Mouse (Mus musculus): Measurements from ENCODE around the gene Uck1. TPM values are rescaled to one million over a fixed set of nuclear protein-coding genes. Genes with fewer than 3 reads are reported as not detected.
A peak's percentile ranks its signal among the peaks of the same experiment; 100 is the strongest.

Uck1 gene
- total and polyA plus RNA-seq, 2 experiments from 2014 or later: 32.1 to 55.1 TPM

- DNase-seq (ENCODE audit: low spot score) (no peak), ATAC-seq (ENCODE audit: insufficient read depth, low read depth) (no peak)
- peaks cover 7% of the 10 kb centered on the region for H3K4me1 ChIP-seq (ENCODE audit: control insufficient read depth, insufficient read depth)
- H3K27ac ChIP-seq (ENCODE audit: low read depth): no peak overlapping the region; the same call in 1 of the 2 replicates
- no peaks in the 10 kb centered on the region for H3K9me3 ChIP-seq (replicated peaks; ENCODE audit: control insufficient read depth, low read length)
- peak overlapping the region; percentile 86 for H3K4me2 ChIP-seq (ENCODE audit: low read depth, low read length)
- 49% methylated on average over 6 of the region's 6 CpGs for WGBS
- no peak for TF ChIP-seq EP300 (IDR thresholded peaks at IDR 0.05; ENCODE audit: low read depth)
- TF ChIP-seq CTCF (IDR thresholded peaks at IDR 0.05; ENCODE audit: low read depth): no peak
- H3K36me3 ChIP-seq (replicated peaks; ENCODE audit: control insufficient read depth, insufficient read depth, low read length): peaks cover 33% of the 10 kb centered on the region
- peak overlapping the region; percentile 81 for H3K9ac ChIP-seq (replicated peaks; ENCODE audit: low read depth, low read length)
- H3K27me3 ChIP-seq (ENCODE audit: control insufficient read depth, insufficient read depth, low read length): no peaks in the 10 kb centered on the region
- peak overlapping the region; percentile 95 for H3K4me3 ChIP-seq (ENCODE audit: low read depth, low read length)
Measured at GRCm38 (mm10) chr2:32258887-32259533, 949 bp downstream of the Uck1 start.

- Histone ChIP-seq H3K4me3 (ENCODE audit: low read depth, low read length) (no peak overlapping the region), H3K4me2 (ENCODE audit: low read depth, low read length) (no peak overlapping the region), H3K9ac (replicated peaks; ENCODE audit: low read depth, low read length) (no peak overlapping the region), H3K9me3 (replicated peaks; ENCODE audit: control insufficient read depth, low read length) (no peaks in the 10 kb centered on the region), H3K36me3 (replicated peaks; ENCODE audit: control insufficient read depth, insufficient read depth, low read length) (peaks cover 51% of the 10 kb centered on the region), H3K27ac (ENCODE audit: low read depth) (no peak overlapping the region), H3K4me1 (ENCODE audit: control insufficient read depth, insufficient read depth) (peaks cover 7% of the 10 kb centered on the region), H3K27me3 (ENCODE audit: control insufficient read depth, insufficient read depth, low read length) (no peaks in the 10 kb centered on the region)
- TF ChIP-seq EP300 (IDR thresholded peaks at IDR 0.05; ENCODE audit: low read depth) (no peak), CTCF (IDR thresholded peaks at IDR 0.05; ENCODE audit: low read depth) (no peak)
- DNase-seq (ENCODE audit: low spot score) (no peak), ATAC-seq (ENCODE audit: insufficient read depth, low read depth) (no peak)
- 90% methylated on average over 11 of the region's 11 CpGs for WGBS
Measured at GRCm38 (mm10) chr2:32256273-32256672, 3.7 kb downstream of the Uck1 start.

- Histone ChIP-seq H3K4me1 (ENCODE audit: control insufficient read depth, insufficient read depth) (peaks cover 7% of the 10 kb centered on the region), H3K9me3 (replicated peaks; ENCODE audit: control insufficient read depth, low read length) (no peaks in the 10 kb centered on the region), H3K9ac (replicated peaks; ENCODE audit: low read depth, low read length) (no peak overlapping the region), H3K27me3 (ENCODE audit: control insufficient read depth, insufficient read depth, low read length) (no peaks in the 10 kb centered on the region), H3K27ac (ENCODE audit: low read depth) (no peak overlapping the region), H3K4me3 (ENCODE audit: low read depth, low read length) (no peak overlapping the region), H3K4me2 (ENCODE audit: low read depth, low read length) (no peak overlapping the region), H3K36me3 (replicated peaks; ENCODE audit: control insufficient read depth, insufficient read depth, low read length) (peaks cover 55% of the 10 kb centered on the region)
- TF ChIP-seq CTCF (IDR thresholded peaks at IDR 0.05; ENCODE audit: low read depth) (no peak), EP300 (IDR thresholded peaks at IDR 0.05; ENCODE audit: low read depth) (no peak)
- DNase-seq (ENCODE audit: low spot score) (no peak), ATAC-seq (ENCODE audit: insufficient read depth, low read depth) (no peak)
- WGBS: 82% methylated on average over 5 of the region's 5 CpGs
Measured at GRCm38 (mm10) chr2:32254563-32254962, 5.4 kb downstream of the Uck1 start.

GRCm38 (mm10) chr2:32253352-32253751, 6.6 kb downstream of the Uck1 start:
- no peaks in the 10 kb centered on the region for H3K27me3 ChIP-seq (ENCODE audit: control insufficient read depth, insufficient read depth, low read length)
- TF ChIP-seq CTCF (IDR thresholded peaks at IDR 0.05; ENCODE audit: low read depth): no peak
- no peak for TF ChIP-seq EP300 (IDR thresholded peaks at IDR 0.05; ENCODE audit: low read depth)
- H3K4me2 ChIP-seq (ENCODE audit: low read depth, low read length): no peak overlapping the region
- no peaks in the 10 kb centered on the region for H3K4me1 ChIP-seq (ENCODE audit: control insufficient read depth, insufficient read depth)
- DNase-seq (ENCODE audit: low spot score) (no peak), ATAC-seq (ENCODE audit: insufficient read depth, low read depth) (no peak)
- H3K4me3 ChIP-seq (ENCODE audit: low read depth, low read length): no peak overlapping the region
- 53% methylated on average over 1 of the region's 1 CpGs for WGBS
- H3K27ac ChIP-seq (ENCODE audit: low read depth): no peak overlapping the region
- no peaks in the 10 kb centered on the region for H3K9me3 ChIP-seq (replicated peaks; ENCODE audit: control insufficient read depth, low read length)
- peaks cover 62% of the 10 kb centered on the region for H3K36me3 ChIP-seq (replicated peaks; ENCODE audit: control insufficient read depth, insufficient read depth, low read length)
- H3K9ac ChIP-seq (replicated peaks; ENCODE audit: low read depth, low read length): no peak overlapping the region

GRCm38 (mm10) chr2:32252658-32253057, 7.3 kb downstream of the Uck1 start:
- DNase-seq (ENCODE audit: low spot score): no peak
- TF ChIP-seq EP300 (IDR thresholded peaks at IDR 0.05; ENCODE audit: low read depth): no peak
- no peak for TF ChIP-seq CTCF (IDR thresholded peaks at IDR 0.05; ENCODE audit: low read depth)
- Histone ChIP-seq H3K9ac (replicated peaks; ENCODE audit: low read depth, low read length) (no peak overlapping the region), H3K36me3 (replicated peaks; ENCODE audit: control insufficient read depth, insufficient read depth, low read length) (peaks cover 63% of the 10 kb centered on the region), H3K9me3 (replicated peaks; ENCODE audit: control insufficient read depth, low read length) (no peaks in the 10 kb centered on the region), H3K27ac (ENCODE audit: low read depth) (no peak overlapping the region), H3K4me1 (ENCODE audit: control insufficient read depth, insufficient read depth) (no peaks in the 10 kb centered on the region), H3K4me2 (ENCODE audit: low read depth, low read length) (no peak overlapping the region), H3K27me3 (ENCODE audit: control insufficient read depth, insufficient read depth, low read length) (no peaks in the 10 kb centered on the region), H3K4me3 (ENCODE audit: low read depth, low read length) (no peak overlapping the region)
- 85% methylated on average over 5 of the region's 5 CpGs for whole genome bisulfite sequencing
- no peak for ATAC-seq (ENCODE audit: insufficient read depth, low read depth)
